Mouse (Mus musculus) olfactory bulb, adult 2 months (tissue): ENCODE measurements around the gene Adprh. TPM values are rescaled to one million over a fixed set of nuclear protein-coding genes. Genes with fewer than 3 reads are reported as not detected.
"Not testable (repeated sequence)": the region's sequence is repeated elsewhere in the genome, so short reads cannot be mapped to it uniquely, and the experiment has no call there.

Source experiments
- H3K27ac ChIP-seq: fragments of 200-500 bp; 2 replicates; pipeline ENCODE4 v1.5.1; 2012; ENCODE audit warnings: low read depth, low read length; ENCODE audit not compliant: insufficient read depth
- H3K4me1 ChIP-seq: fragments of 200-500 bp; 2 replicates; pipeline ENCODE4 v1.6.1; 2012; ENCODE audit warnings: low read length; ENCODE audit not compliant: control insufficient read depth, insufficient read depth
- H3K4me3 ChIP-seq: fragments of 200-500 bp; 2 replicates; pipeline ENCODE4 v1.5.1; 2012; ENCODE audit warnings: mild to moderate bottlenecking, low read depth, low read length, moderate library complexity; ENCODE audit not compliant: insufficient read depth
- CTCF ChIP-seq: fragments of 200-500 bp; IDR thresholded peaks from 2 replicates; pipeline ENCODE4 v1.5.1; 2012; ENCODE audit warnings: low read depth, mild to moderate bottlenecking, low read length, moderate library complexity; ENCODE audit not compliant: insufficient read depth
- POLR2A ChIP-seq: fragments of 200-500 bp; IDR thresholded peaks from 2 replicates; pipeline ENCODE4 v1.6.1; 2012; ENCODE audit warnings: mild to moderate bottlenecking, low read depth, low read length, moderate library complexity; ENCODE audit not compliant: insufficient read depth
- WGBS: fragments of 180-500 bp; shearing (Covaris S2); methylation state at CpG from one replicate; pipeline ENCODE4 v1.1.7; 2018; 5-methylcytosine and 5-hydroxymethylcytosine counted together
- polyA plus RNA-seq: library from polyadenylated mRNA; stranded (reverse); fragments of >200 nt; gene quantifications from 2 replicates; pipeline ENCODE4 v1.2.4, GENCODE M21; 2012; ENCODE audit warnings: low replicate concordance; ENCODE audit not compliant: missing spikeins, insufficient read depth, insufficient read length

Gene Adprh
- polyA plus RNA-seq: not detected in 2 replicates

DNA sequence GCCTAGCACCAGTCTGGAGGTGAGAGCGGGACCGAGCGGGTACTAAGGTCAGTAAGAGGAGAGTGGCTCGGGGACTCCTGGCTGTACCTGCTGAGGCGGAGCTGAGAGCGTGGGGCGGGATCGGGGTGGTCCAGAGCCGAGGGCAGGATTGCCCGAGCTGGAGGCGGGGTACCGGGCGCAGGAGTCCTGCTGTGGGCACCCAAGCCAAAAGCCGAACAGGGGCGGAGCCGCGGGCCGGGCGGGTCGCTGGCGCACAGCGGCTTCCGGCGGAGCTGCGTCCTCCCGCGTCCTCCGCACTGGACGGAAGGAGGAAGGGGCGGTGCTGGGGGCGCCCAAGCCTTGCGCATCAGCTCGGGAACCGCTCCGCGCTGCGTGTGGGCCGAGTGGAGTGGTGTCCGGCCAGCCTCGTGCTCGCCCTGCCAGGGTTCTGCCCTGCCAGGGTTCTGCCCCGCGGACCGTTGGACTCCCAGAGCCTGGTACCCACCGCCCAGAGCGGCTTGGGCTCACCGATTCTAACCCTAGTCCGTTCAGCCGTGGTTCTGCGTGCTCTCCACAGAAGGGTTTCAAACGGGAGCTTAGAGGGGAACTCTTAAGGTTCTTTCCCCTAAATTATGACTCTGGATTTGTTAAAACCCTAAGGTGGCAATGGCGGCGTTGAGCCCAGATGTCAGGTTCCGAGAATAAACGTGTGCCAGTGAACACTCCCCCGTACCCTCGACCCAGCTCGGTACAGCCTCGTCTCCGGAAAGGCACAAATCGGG, at the start of gene Adprh:
TSS of gene Adprh (minus strand) at position 262 of the 761 bp plus-strand sequence.
- peak within 1 kb of the TSS; percentile 92 for H3K27ac ChIP-seq
- under 1% methylated on average over 47 of the region's 61 CpGs for WGBS
- peak within 1 kb of the TSS; percentile 91 for H3K4me3 ChIP-seq
- no peak for TF ChIP-seq CTCF
- TF ChIP-seq POLR2A: peak; percentile 95
- peaks cover 12% of the 10 kb centered on the region; the same call in 1 of the 2 replicates for H3K4me1 ChIP-seq

DNA sequence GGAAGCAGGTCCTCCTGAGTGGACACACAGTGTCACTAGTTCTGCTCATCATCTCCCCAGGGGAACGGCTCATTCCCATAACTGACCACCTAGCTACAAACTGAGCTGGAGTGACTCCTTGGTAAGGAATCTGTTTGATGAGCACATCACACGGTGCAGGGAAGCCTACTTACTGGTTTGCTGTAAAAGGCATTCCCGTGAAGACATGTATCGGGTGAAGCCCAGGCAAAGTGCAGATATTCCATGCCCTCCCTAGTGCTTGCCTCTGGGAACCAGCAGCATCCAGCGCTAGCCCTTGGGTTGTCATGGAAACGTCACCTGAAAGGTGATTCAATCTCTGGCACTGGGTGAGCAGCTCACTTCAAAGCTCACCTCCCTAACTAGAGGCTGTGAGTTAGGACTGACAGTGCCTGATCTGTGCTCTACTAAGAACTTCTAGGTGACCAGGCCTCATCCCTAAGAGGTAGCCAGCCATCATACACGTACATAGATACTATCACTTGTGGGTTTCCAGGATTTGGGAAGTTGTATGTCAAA, 44.2 kb upstream of the Adprh start:
- H3K27ac ChIP-seq: no peak overlapping the region
- no peak overlapping the region for H3K4me3 ChIP-seq
- TF ChIP-seq CTCF: no peak
- no peak for TF ChIP-seq POLR2A
- 82% methylated on average over 7 of the region's 7 CpGs for WGBS
- H3K4me1 ChIP-seq: no peaks in the 10 kb centered on the region

DNA sequence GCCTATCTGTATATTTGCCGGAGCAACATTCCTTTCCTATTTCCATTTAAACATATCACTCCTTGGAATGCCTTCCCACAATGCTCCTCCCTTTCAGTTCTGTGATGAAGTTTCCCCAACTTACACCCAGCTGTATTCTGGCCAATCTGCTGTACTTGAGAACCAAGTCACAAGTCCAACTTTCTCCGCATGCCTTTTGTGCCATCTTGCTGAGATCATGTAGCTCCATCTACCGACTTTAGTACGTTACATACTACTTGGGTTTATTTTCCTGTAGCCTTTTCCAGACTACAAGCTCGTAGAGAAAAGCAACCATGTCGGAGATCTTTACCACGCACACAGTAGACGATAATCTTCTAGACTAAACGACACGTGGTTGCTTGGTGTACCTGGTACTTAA, 41.4 kb upstream of the Adprh start:
- Histone ChIP-seq H3K27ac (no peak overlapping the region), H3K4me3 (no peak overlapping the region), H3K4me1 (no peaks in the 10 kb centered on the region)
- WGBS: 80% methylated on average over 10 of the region's 10 CpGs
- TF ChIP-seq CTCF (no peak), POLR2A (no peak)

DNA sequence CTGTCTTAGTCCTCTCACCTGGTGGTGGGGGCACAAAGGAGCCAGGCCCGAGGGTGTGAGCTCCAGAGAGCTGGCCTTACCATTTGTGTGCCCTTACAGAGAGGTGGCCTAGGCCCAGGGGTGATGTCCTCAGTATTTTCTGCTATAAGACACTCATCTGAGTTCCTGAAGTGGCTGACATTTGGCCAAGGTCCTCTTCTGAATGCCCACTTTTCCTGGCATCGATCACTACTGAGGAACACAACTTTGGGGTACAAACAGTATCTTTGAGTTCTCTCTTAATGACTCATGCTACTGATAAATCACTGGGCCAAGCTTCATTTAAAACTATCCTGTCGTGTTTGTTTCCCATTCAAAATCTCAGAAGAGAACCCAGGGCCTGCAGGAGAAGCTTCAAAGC, 40.0 kb upstream of the Adprh start:
- whole genome bisulfite sequencing: 88% methylated on average over 3 of the region's 3 CpGs
- Histone ChIP-seq H3K27ac (no peak overlapping the region), H3K4me1 (no peaks in the 10 kb centered on the region), H3K4me3 (no peak overlapping the region)
- TF ChIP-seq POLR2A (no peak), CTCF (no peak)

DNA sequence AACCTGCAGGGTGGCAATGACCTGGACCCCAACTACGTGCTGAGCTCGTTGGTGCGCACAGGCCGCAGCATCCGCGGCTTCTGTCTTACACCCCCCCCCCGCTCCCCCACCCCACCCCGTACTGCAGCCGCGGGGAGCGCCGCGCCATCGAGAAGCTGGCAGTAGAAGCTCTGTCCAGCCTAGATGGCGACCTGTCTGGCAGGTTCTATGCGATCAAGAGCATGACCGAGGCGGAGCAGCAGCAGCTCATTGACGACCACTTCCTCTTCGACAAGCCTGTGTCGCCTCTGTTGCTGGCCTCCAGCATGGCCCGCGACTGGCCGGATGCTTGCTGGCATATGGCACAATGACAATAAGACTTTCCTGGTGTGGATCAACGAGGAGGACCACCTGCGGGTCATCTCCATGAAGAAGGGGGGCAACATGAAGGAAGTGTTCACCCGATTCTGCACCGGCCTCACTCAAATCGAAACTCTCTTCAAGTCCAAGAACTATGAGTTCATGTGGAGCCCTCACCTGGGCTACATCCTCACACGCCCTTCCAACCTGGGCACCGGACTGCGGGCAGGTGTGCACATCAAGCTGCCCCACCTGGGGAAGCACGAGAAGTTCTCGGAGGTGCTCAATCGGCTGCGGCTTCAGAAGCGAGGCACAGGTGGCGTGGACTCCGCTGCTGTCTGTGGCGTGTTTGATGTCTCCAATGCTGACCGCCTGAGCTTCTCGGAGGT, 31.2 kb upstream of the Adprh start:
- TF ChIP-seq CTCF (no peak), POLR2A (no peak)
- peaks cover 7% of the 10 kb centered on the region; the same call in 1 of the 2 replicates for H3K4me1 ChIP-seq
- H3K27ac ChIP-seq: no peak overlapping the region
- 42% methylated on average over 42 of the region's 42 CpGs for WGBS
- H3K4me3 ChIP-seq: peak overlapping the region; percentile 26

DNA sequence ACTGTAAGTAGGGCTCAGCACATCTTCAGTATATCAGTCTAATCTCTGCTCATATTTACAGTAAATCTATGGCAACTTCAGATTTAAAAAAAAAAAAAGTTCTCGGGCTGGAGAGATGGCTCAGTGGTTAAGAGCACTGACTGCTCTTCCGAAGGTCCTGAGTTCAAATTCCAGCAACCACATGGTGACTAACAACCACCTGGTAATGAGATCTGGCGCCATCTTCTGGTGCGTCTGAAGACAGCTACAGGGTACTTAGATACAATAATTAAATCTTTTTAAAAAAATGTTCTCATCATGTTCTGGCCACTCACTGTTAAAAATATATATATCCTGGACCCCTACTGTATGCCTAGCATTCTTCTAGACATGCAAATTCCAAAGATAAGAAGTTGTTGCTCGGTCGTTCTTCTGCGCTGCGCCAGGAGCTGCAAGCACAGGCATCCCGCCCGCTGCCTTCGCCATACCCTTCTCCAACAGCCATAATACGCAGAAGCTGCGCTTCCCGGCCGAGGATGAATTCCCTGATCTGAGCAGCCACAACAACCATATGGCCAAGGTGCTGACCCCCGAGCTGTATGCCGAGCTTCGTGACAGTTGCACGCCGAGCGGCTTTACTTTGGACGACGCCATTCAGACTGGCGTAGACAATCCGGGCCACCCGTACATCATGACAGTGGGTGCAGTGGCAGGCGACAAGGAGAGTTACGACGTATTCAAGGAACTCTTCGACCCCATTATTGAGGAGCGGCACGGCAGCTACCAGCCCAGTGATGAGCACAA, 30.5 kb upstream of the Adprh start:
- no peak for TF ChIP-seq CTCF
- TF ChIP-seq POLR2A: no peak
- no peak overlapping the region for H3K27ac ChIP-seq
- H3K4me1 ChIP-seq: peaks cover 7% of the 10 kb centered on the region; the same call in 1 of the 2 replicates
- H3K4me3 ChIP-seq: peak overlapping the region; percentile 26
- 20% methylated on average over 32 of the region's 32 CpGs for WGBS

DNA sequence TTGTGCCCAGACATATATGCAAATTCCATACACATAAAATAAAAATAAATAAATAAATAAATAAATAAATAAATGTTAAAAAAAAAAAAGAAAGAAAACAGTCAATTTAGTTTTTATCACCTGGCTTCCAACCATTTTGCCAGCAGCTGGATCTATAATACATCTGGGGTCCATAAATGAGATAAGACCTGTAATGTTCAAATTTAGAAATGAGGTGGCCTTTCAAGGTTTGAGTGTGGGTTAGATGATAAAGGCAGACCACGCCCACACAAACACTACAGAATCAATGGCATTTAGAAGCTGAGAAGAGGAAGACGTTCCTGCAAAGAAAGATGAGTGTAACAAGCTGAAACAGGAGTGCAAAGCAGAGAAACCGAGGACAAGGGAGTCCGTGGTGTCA, 28.8 kb upstream of the Adprh start:
- TF ChIP-seq POLR2A: no peak
- H3K27ac ChIP-seq: no peak overlapping the region

DNA sequence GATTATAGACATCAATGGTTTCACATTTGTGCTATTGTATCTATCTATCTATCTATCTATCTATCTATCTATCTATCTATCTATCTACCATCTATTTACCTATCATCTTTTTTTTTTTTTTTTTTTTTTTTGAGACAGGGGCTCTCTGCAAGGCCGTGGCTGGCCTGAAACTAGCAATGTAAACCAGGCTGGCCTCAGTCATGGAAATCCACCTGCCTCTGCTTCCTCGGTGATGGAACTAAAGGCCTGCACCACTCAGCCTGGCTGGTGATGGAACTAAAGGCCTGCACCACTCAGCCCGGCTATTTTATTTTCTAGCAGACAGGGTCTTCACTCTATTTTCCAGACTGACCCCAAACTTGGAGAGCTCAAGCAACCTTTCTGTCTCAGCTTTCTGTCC, 25.8 kb upstream of the Adprh start:
- WGBS: 90% methylated on average over 3 of the region's 3 CpGs
- Histone ChIP-seq H3K4me1 (peaks cover 11% of the 10 kb centered on the region), H3K4me3 (no peak overlapping the region), H3K27ac (no peak overlapping the region)
- TF ChIP-seq CTCF (no peak), POLR2A (no peak)

More for the DNA sequence above, 28.8 kb upstream of the Adprh start:
- H3K4me1 ChIP-seq: peaks cover 15% of the 10 kb centered on the region
- 88% methylated on average over 4 of the region's 4 CpGs for WGBS
- H3K4me3 ChIP-seq: no peak overlapping the region

DNA sequence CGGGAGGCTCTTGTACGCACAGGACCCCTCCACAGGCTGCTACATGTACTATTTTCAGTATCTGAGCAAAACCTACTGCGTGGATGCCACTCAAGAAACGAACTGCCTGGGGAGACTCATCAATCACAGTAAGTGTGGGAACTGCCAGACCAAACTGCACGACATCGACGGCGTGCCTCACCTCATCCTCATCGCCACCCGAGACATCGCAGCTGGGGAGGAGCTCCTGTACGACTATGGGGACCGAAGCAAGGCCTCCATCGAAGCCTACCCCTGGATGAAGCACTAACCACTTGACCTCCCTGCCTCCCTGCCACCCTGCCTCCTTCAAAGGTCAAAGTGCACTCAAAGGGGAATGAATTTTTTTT, 24.7 kb upstream of the Adprh start:
- 62% methylated on average over 14 of the region's 14 CpGs for WGBS
- not testable (repeated sequence) for H3K27ac ChIP-seq, H3K4me1 ChIP-seq
- peak overlapping the region; percentile 47 for H3K4me3 ChIP-seq
